Mouse (Mus musculus) A20 (cell line): ENCODE measurements around the gene Lmod3.
A peak's percentile ranks its signal among the peaks of the same experiment; 100 is the strongest.

Source experiments
- DNase-seq: peaks from one replicate; pipeline ENCODE4 v3.0.0-alpha.2; 2011; ENCODE audit warnings: low read depth, low spot score

The Lmod3 gene

GRCm38 (mm10) chr6:97226083-97226491 is 26.5 kb downstream of the Lmod3 start:
- DNase-seq, result no peak

DNA sequence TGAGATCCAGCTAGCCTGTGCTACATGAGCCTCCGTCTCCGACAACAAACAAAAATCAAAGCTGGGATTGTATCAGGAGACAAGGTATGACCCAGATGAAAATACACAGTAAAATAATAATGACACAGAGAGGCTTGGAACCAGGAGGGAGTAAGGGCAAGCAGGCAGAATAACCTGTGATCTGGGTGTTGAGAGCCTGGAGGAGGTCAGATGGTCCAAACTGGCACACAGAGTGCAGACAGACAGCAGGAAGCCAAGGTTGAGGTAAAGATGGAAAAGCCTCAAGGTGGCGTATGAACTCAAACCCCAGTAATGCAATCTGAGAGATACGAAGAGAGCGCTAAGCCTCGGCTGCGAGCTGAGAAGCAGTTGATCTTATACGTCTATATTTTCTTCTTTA is 28.1 kb downstream of the Lmod3 start:
- DNase-seq, result no peak

DNA sequence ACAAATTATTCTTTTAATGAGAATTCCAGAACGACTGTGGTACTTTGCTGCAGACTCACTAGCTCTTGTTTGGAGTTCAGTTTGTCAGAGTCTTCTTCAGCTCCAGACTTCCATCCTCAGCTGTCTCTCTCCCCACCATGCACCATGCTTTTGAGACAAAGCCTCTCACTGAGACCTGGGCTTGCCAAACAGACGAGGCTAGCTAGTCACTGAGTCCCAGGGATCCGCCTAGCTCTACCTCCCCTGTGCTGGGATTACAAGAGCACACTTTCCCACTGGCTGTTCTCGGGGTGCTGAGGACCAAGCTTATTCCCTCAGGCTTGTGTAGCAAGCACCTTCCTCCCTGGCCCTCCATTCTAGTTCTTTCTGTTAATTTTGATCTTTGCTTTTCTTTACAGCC is 29.0 kb downstream of the Lmod3 start:
- DNase-seq, result no peak

- DNase-seq, result no peak
Measured at GRCm38 (mm10) chr6:97222931-97223467, 29.6 kb downstream of the Lmod3 start.

- DNase-seq, result no peak
Measured at GRCm38 (mm10) chr6:97222321-97222720, 30.2 kb downstream of the Lmod3 start.

- no peak for DNase-seq
Measured at GRCm38 (mm10) chr6:97221205-97222025, 31.1 kb downstream of the Lmod3 start.

- no peak for DNase-seq
Measured at GRCm38 (mm10) chr6:97220672-97221071, 31.9 kb downstream of the Lmod3 start.

GRCm38 (mm10) chr6:97216154-97216821 is 36.3 kb downstream of the Lmod3 start:
- DNase-seq, result no peak

DNA sequence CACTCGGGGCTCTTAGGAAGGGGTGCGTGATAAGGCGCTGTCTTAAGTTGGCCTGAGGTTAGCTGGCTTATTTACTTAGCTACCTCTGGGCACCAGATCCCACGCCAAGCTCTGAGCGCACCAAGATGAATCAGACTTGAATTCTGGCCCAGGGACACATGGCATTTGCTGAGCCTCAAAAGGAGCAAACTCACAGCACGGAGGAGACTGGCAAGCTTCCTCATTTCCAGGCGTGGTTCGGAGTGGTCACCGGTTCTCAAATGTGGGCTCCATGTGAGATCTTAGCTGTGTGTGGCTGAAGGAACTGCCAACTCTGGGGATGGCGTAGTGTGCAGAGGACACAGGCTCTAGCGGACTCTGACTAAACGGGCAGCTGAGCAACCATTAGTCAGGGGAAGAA is 40.6 kb downstream of the Lmod3 start:
- peak; percentile 68 for DNase-seq

GRCm38 (mm10) chr6:97210962-97211601 is 41.5 kb downstream of the Lmod3 start:
- peak; percentile 76 for DNase-seq

- peak; percentile 95 for DNase-seq
Measured at GRCm38 (mm10) chr6:97210191-97210961, 42.2 kb downstream of the Lmod3 start, which contains the start of gene Arl6ip5. TSS of gene Arl6ip5 (plus strand) at chr6:97210689.

DNA sequence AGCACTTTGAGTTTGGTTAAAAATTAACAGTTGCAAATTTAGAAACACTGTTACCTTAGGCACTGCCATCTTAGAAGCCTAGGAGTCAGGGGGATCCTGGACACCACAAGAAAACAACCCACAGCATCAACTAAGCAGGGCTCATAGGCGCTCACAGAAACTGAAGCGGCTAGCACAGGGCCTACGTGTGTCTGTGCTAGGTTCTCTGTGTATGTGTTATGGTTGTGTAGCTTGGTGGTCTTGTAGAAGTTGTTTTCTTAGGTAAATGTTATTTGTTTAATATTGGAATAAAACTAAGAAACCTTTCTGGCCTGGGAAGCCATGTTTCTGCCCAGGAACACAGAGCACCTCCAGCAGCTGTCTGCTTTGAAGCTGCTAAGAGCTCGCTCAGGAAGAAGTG is 42.8 kb downstream of the Lmod3 start:
- peak; percentile 79 for DNase-seq

DNA sequence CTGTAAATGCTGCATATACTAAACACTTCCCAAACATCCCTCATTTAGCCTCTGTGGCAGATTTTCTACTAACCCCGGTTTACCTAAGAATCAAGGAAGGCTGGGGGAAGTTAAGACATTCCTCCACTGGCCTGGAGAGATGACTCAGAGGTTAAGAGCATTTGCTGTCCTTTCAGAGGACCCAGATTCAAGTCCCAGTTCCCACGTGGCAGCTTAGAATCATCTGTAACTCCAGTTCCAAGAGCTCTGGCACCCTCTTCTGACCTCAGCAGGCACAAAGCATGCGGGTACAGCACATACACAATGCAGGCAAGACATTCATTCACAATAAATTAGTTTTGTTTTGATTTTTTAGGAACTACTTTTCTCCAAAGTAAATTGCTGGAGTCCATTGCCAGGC is 43.4 kb downstream of the Lmod3 start:
- peak; percentile 84 for DNase-seq

DNA sequence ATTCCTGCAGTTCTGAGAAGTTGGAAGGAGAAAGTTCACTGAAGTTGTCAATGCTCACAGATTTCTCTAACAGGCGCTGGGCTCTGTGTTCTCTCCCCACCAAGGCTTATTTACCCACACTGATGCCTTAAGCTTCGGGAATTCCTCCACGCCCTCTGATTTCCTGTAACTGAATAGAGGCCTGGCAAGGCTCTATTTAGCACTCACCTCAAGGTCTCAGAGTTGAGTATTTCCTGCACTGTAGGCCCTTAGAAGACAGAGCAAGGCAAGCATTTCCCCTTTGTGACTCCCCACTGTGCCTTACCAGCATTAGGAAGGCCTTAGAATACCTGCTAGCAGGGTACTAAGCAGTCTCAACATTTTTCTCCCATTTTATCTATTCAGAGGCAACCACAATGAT is 44.2 kb downstream of the Lmod3 start:
- DNase-seq, result peak; percentile 56

- peak; percentile 61 for DNase-seq
Measured at GRCm38 (mm10) chr6:97207085-97207484, 45.5 kb downstream of the Lmod3 start.

- peak; percentile 99 for DNase-seq
Measured at GRCm38 (mm10) chr6:97205439-97205885, 47.1 kb downstream of the Lmod3 start, which contains the start of gene Uba3. TSS of gene Uba3 (minus strand) at chr6:97205647.

DNA sequence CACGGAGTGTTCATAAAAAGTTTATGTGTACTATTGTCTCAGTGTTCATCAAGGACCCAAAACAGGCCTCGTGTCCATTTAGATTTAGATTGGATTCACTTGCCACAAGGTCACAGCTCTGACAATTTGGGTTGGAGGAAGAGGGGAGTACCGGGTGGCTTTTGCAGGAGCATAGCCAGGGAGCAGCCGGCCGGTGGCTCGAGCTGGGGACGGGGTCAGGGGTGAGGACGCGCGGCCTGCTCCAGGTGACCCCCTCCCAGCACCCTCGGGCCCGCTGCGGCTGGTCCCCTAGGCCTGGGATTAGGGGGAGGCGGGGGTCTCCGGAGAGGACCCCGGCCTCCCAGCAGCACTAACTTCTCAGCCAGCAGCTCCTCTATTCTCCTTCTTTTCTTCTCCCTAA is 47.6 kb downstream of the Lmod3 start:
- DNase-seq, result peak; percentile 56

- peak; percentile 63 for DNase-seq
Measured at GRCm38 (mm10) chr6:97204252-97204869, 48.2 kb downstream of the Lmod3 start.

- no peak for DNase-seq
Measured at GRCm38 (mm10) chr6:97202477-97202876, 50.1 kb downstream of the Lmod3 start.

DNA sequence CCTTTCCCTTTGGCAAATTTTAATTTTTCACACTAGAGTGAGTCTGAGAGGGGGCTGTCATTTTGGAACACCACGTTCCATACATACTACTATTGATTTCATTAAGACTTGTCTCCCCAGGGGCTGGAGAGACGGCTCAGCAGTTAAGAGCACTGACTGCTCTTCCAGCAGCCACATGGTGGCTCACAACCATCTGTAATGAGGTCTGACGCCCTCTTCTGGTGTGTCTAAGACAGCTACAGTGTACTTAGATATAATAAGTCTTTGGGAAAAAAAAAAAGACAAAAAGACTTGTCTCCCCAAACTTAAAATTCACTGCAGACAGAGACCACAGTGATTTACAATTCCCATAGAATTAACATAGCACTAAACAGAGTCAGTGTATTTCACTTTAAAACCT is 52.1 kb downstream of the Lmod3 start:
- no peak for DNase-seq
